Mouse (Mus musculus) cerebellum, postnatal 25 days (tissue): Measurements from ENCODE around the gene Fgf7.

Experiments used
- DNase-seq, 2 experiments: peaks; one replicate each; pipeline ENCODE4 v3.0.0; 2021; ENCODE audit warnings: mixed read lengths in 2 of 2

Gene Fgf7

DNA sequence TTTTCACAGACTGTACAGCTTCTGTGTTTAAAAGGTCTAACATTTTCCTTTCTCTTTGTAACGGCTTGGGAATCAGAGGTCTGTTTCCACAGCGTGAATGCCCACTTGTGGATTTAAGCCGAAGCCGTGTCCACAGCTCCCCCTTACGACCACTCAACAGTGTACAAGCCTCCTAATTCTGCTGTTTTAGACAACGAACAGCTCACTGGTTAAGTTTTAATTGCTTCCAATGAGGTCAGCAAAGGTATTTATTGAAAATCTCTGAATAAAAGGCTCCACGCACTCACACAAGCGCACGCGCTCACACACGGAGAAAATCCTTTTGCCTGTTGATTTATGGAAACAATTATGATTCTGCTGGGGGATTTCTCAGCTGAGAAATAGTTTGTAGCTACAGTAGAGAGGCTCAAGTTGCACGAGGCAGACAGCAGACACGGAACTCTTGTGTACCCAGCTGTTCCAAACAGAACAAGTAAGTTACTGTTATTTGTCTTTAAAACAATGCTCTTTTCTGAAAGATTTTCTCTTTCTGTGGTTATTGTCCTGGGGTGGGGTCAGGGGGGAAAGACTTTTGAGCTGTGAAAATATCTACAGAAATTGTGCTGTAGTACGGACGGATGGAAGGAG, at the start of gene Fgf7:
Gene Fgf7, plus strand, starts transcription at position 280 of the 627 bp plus-strand sequence.
- no peak for DNase-seq

DNA sequence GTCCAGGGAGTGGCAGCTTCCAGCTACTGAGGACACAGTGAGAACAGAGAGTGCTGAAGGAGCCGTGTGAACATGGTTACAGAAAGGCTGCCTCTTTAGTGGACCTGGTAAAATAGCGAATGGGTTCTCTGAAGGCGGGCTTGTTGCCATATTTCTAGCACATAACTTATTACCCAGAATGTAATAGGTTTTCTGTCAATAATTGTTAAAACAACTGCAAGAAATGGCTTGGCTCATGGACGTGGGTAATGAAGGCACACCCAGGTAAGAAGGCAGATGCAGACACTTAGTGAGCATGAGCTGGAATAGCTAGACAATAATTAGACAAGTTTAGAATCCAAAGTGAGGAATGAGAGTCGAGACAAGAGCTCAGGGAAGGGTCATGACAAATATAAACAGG, 32.2 kb upstream of the Fgf7 start:
- no peak for DNase-seq

DNA sequence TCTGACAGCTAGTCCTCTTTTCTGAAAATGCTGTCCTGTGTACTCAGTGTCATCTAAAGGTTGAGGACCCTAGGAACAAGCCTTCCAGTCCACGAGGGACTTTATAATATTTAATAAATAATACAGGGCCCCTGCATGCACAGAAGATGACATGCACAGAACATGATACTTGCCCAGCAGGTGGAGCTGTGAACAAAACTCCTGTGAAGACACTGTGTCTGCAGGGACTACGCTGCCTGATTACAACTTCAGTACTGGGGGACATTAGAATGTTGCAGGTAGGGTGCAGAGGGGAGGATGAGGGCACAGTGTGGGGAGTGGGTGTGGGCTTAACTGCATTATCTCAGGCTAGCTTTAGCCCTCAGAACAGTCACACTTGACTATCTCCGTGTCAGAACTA, 28.4 kb upstream of the Fgf7 start:
- peak; percentile 34 to 69 for DNase-seq

DNA sequence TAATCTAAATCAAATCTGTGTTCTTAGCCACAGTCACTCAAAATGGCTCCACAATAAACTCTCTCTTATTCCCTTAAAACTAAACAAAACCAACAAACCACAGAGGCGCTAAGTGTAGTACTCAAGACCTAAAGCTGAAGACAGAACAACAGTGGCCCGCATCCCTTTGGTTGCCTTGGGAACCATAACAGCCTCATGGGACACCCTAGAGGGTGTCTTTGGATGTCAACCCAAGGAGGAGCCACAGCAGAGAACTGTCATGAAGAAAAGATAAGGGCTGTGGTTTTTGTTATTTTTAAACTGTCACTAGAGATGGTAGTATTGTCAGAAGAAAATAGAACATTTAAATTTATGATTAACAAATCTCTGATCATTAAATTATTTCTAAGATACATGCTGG, 27.7 kb upstream of the Fgf7 start:
- DNase-seq: no peak

DNA sequence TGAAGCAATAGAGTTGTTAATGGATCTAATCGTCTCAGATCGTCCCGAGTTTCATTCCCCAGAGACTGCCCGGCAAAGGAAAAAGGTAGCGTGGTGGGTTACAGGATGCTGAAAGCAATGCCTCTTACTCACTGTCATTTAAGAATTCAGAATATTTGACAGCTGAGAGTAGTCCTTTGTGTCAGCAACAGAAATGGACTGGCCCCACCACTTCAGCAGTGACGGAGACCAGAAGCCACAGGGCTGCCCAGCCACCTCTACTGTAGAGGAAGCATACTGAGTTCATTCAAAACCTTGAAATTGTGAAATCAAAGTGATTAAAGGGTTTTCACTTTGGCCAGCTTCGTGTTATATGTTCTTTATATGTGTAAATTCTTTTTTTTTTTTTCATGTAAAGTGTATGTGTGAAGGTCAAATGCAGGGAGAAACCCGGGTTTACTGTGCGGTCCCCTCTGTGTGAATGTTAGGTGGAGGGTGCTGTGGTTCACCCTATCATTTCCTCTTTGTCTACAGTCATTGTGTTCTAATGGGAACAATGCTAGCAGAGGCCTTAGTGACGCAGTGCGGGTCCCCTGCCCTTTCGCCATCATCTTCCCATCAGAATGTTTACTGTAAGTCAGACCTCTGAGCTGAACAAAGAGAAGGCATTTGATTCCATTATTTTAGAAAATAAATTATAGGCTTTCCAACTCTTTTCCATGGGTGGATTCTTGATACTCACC, 19.3 kb upstream of the Fgf7 start:
- no peak for DNase-seq

DNA sequence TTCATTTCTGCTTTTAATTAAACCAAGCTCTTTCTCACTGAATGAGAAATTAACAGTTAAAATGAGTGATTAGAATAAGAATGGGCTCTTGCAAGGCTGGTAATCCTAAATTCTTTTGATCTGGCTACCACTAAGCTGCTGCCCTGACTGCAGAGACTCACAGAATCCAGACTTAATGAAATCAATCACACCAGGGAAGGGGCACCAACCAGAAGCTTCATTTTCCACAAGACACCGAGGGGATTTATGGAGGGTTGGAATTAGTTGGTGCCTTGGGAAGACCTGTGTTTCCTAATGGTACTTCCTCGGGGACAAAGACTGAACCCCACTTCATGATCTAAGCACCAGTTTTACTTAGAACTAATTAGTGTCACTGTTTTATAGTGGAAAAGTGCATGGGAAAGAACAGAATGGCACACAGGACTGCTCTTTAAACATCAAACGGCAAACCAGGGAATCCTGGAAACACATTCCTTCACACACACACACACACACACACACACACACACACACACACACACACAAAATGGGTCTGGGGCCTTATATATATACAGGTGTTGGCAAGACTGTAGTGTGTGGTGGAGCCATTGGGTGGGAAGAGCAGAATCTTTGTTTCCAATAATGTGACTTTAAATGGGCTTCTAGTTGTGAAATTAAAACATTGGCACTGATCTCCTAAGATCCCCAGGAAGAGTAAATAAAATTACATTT, 18.5 kb upstream of the Fgf7 start:
- no peak for DNase-seq

DNA sequence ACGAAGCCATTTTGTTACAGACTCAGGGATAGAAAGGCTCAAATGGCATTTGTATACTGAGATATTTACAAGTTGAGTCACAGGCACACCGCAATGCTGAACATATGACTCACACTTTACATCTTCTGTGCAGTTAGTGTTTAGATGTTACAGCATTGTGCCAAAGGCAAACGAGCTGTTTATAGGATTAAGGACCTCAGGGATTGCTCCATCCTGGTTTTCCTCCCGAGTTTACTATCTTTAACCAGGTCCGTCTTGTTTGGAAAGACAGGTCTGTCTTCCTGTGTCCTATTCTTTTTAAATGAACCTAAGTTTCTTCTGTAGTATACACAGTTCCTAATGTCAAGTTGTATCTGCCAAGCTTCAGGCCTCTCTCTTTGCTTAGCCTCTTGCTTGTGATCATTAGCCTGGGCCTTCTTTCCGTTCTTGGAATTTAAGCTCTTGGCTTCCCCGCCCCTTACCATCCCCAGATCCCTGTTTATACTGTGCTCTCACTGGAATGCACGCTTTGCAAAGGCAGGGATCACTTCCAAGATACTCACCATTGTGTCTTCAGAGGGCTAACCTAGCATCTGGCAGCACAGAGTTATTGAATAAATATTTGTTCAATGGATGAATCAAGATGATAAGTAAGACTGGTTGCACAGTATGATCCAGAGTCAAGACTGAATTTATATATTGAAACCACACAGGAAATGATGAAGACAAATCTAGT, 3.1 kb upstream of the Fgf7 start:
- DNase-seq: no peak

DNA sequence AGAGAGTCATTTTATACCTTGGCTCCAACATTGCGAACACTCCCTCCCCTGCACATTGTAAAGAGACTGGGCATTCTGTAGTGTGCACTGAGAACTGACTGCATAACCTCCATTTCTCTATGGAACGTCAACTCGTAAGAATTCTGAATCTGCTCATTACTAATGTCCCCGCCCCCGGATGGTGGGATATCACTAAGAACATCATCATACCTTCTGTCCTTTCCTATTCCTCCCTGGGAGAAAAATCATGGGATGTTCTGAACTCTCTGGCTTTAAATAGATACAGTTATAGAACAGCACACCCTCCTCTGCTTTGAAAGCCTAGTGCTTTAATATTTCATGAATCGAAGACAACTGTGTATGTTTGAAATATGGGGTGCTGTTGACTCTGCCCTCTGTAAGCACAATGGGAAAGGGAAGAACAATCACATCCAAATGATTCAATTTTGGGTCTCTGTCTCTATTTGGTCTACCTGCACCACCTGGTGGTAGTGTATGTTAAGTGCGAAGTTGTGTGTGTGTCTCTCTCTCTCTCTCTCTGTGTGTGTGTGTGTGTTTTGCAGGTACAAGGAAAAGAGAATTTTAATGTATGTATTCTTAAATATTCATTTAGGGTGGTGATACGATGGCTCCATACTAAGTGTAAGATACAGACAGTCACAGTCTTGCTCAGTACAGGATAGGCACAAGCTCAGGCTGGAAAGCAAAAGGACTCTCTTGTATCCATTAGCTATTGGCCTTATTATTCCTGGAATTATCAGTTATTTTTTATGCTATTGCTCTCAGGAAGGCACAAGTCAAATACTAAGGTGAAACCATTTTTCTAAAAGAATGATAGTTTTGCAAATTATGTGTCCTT, 1.1 kb upstream of the Fgf7 start:
- peak in 1 of 2 experiments; percentile 16 for DNase-seq

DNA sequence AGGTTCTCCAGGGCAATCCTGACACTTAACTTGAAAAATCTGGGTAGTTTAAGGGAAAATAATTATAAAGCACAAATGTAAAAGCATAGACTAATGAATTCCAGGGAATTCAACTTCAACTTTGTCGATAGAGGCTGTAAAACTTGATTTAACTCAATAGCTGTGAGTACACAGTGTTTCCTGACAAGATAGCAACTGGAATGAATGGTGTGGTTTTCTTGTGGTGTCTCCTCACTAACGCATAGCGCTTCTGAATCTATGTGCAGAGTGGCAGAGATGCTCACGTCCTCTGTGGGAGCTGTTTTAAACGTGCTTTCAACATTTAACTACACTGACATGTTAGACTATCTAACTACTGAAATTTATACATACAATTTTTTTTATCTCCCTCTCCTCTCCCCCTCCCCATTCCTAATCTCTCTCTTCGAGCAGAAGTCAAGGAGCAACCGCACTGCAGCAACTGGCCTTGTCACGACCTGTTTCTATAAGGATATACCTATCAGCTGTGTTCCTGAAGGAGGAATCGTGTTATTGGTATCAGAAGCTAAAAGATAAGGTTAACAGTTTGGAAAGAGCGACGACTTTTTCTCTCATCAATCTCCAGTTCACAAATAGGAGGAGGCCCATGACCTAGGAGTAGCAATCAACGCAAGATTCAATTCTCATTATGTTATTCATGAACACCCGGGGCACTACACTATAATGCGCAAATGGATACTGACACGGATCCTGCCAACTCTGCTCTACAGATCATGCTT, 734 bp downstream of the Fgf7 start:
- DNase-seq: no peak

DNA sequence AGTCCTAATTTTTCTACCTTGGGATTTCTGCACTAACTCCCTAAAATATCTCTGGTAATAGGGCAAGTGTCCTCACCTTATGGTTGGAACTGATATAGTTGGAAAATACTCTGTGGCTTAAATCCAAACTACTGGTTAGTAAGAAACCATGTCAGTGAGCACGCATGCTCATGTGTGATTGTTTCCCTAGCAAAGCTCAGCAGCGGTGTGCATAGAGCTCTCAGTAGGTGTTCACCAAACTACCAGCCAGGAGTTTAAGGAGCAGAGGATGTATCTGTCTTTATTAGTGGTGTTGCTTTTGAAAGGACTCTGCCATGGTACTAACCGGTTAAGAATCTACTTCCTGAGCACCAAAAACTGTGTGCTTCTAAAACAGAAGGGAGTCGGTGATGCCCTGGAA, 1.7 kb downstream of the Fgf7 start:
- DNase-seq: no peak

DNA sequence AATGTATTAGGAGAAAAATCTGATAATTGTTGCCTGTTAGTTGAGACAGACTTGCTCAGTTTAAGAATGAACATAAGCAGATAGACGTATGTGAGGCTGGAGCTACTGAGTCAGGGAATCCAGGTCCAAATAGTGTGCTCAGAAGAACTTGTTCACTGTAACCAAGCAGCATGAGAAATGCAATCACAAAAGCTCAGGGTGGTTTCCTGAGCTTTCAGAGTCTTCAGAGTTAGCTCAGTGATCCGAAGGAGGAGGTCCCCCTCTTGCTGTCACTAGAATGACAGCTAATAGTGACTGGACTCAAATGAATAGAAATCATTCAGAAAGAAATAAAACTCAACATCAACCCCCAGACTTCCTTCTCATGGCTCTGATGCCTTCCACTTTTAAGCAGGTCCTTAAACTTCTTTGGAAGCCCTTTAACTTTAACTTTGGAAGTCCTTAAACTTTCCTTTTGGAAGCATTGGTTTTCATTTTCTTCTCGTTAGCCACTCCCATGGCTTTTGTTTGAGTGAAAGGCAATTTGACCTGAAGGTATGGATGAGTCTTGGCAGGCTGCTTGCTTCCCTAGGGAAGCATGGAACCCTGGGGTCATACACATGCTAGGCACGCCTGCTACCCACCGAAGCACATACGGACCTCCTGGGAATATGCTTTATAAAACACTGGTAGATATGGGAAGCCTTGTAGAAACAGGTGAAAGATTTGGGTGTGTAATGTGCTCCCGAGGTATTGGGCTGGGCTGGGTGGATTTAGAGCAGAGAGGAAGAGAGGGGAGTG, 4.0 kb downstream of the Fgf7 start:
- no peak for DNase-seq

DNA sequence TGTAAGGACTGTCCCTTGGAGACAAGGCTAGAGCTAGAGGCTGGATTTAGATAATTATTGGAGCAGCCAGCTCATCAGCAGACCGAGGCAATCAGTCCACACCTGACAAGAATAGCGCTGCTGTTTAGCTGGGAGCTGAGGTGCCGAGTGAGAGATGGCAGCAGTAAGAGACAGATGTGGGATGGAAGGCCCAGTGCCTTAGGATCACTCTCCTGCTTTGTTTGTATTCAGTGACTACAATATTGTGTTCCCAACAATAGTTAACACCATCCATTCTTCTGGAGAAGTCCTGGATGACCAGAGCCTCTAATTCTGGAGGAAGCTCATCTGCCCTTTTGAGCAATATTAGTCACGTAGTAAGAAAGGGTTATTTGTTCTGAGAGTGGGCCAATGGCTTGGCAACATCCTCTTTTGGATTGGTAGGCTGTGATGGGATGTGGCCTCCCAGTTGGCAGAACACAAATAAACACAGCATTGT, 5.0 kb downstream of the Fgf7 start:
- DNase-seq: no peak

DNA sequence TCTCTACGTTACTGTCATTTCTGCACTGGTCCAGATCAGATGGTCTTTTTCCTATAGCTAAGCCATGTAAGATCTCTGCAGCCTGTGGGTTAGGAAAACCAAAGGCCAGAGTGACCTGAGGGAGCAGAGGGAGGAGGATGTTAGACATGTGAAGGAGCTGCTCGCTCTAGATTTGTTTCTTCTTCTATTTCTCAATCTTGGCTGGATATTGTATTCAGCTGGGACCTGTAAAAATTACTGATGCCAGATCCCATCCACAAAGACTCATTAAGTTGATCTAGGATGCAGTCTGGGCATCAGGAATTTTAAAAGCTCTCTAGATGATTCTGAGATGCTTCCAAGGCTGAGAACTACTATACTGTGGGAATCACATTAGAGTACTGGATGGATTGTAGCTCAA, 6.2 kb downstream of the Fgf7 start:
- no peak for DNase-seq

DNA sequence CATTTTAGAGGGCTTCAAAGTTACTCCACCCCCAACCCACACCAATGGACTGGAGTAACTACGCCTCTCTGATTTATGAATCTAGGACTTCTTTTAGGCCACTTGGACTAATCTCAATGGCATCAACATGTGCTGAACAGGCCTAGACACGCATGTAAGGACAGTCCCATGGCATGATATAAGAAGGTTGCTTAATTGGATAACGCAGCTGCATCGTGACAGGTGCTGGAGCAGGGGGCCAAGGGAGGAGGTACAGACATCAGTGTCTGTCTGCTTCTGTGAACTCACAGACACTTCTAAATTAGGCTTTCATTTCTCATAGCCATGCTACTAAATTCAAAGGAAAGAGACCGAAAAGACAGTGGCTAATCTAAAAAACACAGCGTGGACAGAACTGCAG, 6.8 kb downstream of the Fgf7 start:
- no peak for DNase-seq

DNA sequence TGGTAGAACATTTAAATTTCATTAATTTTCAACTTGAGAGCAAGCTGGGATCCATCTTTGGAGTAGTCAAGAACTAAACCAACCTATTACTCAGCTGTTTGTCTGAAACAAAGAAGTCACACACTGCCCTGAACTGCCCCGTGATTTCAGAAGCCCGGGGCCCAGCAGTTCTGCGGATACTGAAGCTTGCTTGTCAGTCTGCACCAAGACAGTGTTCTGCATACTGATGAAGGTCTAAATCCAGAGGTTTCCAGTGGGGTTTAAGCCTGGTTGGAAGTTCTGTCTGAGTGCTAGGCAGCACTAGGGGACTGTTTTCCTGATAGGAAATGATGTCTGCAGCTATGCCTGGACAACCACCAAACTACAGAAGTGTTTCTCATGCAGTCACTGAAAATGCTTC, 8.2 kb downstream of the Fgf7 start:
- no peak for DNase-seq

DNA sequence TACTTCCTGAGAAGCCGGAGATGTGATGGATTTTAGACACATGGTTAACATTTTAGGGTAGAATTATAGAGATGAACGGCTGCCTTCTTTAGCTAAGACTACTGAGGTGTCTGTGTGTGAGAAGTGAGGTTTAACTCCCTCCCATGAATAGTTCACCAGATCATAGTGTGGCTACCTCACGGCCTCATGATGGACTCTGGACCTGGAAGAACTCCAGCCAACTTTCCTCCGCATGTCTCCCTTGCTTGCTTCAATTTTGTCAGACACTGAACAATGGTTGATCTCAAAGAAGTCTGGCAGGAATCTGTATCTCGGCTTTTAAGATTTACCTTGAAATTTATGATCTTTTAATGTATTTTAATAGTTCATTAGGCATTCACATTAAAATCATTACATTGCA, 11.2 kb downstream of the Fgf7 start:
- DNase-seq: no peak

DNA sequence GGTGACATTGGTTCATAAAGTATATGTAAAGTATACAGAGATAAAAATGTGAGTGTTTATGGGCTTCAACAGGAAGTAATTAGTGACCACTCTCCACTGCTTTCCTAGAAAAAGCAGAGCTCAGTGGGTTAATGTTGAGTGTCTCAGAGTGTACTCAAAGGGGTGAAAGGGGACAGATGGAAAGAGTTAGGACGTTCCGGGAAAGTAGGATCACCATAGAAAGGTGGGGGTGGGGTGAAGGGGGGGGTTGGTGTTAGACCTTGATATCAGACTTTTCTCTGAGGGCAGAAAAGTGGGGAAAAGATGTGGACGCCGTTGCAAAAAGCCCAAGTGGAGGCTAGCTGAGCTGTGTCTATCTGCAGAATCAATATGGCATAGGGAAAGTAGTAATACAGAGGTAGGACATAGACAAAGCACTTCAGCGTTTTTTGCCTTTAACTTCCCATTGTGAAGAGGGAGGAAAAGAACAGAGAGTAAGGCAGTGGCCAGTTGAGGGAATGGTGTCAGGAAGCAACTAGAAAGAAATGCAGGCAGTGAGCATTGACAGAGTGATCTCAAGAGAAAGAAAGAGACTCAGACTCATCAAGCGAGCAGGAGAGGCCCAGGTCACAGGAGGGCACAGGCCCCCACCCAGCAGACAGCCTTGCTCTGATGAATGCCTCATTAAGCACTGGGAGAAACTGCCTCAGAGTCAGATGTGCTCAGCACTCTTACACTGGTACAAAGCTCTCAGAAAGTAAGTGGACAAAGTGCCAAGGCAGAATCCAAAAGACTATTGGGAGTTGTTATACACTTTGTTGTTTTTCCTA, 18.5 kb downstream of the Fgf7 start:
- DNase-seq: no peak

DNA sequence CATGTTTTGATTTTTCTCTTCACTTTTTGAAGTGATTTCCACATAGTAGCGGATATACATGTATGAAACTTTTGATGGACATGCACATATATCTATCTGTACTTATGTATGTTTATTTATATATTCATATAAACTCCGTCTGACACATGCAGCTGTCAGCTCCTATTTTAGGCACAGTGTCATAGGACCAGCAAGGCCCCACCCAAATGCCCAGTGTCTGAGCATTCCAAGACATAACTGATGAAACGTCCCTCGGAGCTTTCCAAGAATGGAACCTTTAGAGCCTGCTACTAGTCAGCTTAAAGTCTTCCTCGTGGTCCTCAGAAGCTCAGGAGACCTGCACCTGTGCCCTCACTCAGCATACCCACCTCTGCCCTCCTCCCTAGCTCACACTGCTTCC, 19.2 kb downstream of the Fgf7 start:
- DNase-seq: no peak

DNA sequence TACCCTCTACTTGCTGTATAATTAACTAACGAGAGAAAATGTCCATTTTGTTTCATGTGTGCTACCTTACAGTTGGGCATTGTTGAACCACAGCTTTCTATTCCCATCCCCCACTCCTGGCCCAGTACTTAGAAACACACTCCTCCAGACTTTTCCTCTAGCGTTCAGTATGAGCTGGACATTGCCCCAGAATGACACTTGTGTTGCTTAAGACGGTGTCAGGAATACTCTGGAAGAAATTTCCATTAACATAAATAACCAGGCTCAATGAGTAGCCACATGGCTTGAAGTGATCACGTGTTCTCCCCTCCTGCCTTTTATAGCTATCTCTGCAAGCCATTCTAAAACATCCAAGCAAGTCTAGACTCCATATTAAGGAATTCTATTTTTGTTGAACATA, 26.1 kb downstream of the Fgf7 start:
- no peak for DNase-seq
